10 mouse cellular contexts compared by ENCODE assay signal in genomic region chr6:139576261-139577014, GRCm38 (mm10). TPM values are rescaled to one million over a fixed set of nuclear protein-coding genes. Genes with fewer than 3 reads are reported as not detected.
A peak's percentile ranks its signal among the peaks of the same experiment; 100 is the strongest.
DNase-seq lines count a peak whose midpoint lies in the region; ATAC-seq and TF ChIP-seq lines count a peak whose summit lies in the region.
"Had no signal": no experiment of that assay in that cellular context is flagged by ENCODE, and none has a peak within 500 bp of the region (broad histone marks: within the 10 kb centered on the region; RNA-seq: fewer than 3 reads in every experiment).

No protein-coding gene starts in this region.

- no peak overlapping the region for H3K9ac ChIP-seq in intestine, embryonic 15.5 days

- peak; percentile 27 for DNase-seq in adrenal gland, postnatal 10 days
- no peak for DNase-seq in adrenal gland, adult 18-20 months (ENCODE audit: low spot score in 2 of 2)
- no peak for DNase-seq in kidney, adult 2 months
- DNase-seq in kidney, adult 11 months: no peak
- DNase-seq in thymus, postnatal 10 days (ENCODE audit: low spot score in 2 of 2): no peak
- DNase-seq in gastrocnemius, adult 8-10 months (ENCODE audit: low spot score in 2 of 2): no peak
- DNase-seq: gastrocnemius, postnatal 14 days had no signal

- H3K27ac ChIP-seq in kidney, adult 2 months (ENCODE audit: insufficient read depth, low read depth, low read length): no peak overlapping the region
- no peak overlapping the region for H3K27ac ChIP-seq in intestine, embryonic 15.5 days
- H3K27ac ChIP-seq: midbrain, embryonic 13.5 days had no signal

- H3K4me3 ChIP-seq in kidney, adult 2 months (ENCODE audit: insufficient read depth, low read depth, low read length): no peak overlapping the region
- H3K4me3 ChIP-seq in E14TG2a.4 (replicated peaks; ENCODE audit: low read length): no peak overlapping the region
- H3K4me3 ChIP-seq in intestine, embryonic 15.5 days (replicated peaks): no peak overlapping the region
- H3K4me3 ChIP-seq: midbrain, embryonic 13.5 days had no signal

- 0 out of 2 replicates have a peak, but pooled peaks have one; percentile 17 for TF ChIP-seq CTCF in kidney, adult 2 months (conservative IDR thresholded peaks at IDR 0.05; ENCODE audit: insufficient read depth, insufficient read length, low read depth, low read length)
- TF ChIP-seq CTCF in E14TG2a.4 (conservative IDR thresholded peaks at IDR 0.05; ENCODE audit: low read length): peak; percentile 73

- 60% methylated on average over 10 of the region's 10 CpGs for WGBS in kidney, adult 2 months
- 58% methylated on average over 10 of the region's 10 CpGs for WGBS in intestine, embryonic 15.5 days

- 0 out of 2 replicates have a peak, but pooled peaks cover 3% of the 10 kb centered on the region for H3K4me1 ChIP-seq in kidney, adult 2 months (ENCODE audit: control insufficient read depth, insufficient read depth, low read length)
- no peaks in the 10 kb centered on the region for H3K4me1 ChIP-seq in E14TG2a.4 (replicated peaks; ENCODE audit: low read depth, low read length)
- no peaks in the 10 kb centered on the region for H3K4me1 ChIP-seq in intestine, embryonic 15.5 days (replicated peaks)
- H3K4me1 ChIP-seq: midbrain, embryonic 13.5 days had no signal

- TF ChIP-seq POLR2A in kidney, adult 2 months (IDR thresholded peaks at IDR 0.05; ENCODE audit: low read depth, low read length): no peak

- H3K9me3 ChIP-seq in E14TG2a.4 (ENCODE audit: low read length): no peaks in the 10 kb centered on the region
- no peaks in the 10 kb centered on the region for H3K9me3 ChIP-seq in intestine, embryonic 15.5 days
- H3K9me3 ChIP-seq: midbrain, embryonic 13.5 days had no signal

- no peaks in the 10 kb centered on the region for H3K36me3 ChIP-seq in kidney, adult 2 months (ENCODE audit: control insufficient read depth, insufficient read depth, low read length)
- H3K36me3 ChIP-seq in E14TG2a.4 (ENCODE audit: insufficient read depth, low read length): no peaks in the 10 kb centered on the region
- no peaks in the 10 kb centered on the region for H3K36me3 ChIP-seq in intestine, embryonic 15.5 days
- H3K36me3 ChIP-seq: midbrain, embryonic 13.5 days had no signal

- H3K27me3 ChIP-seq in kidney, adult 2 months (replicated peaks; ENCODE audit: control insufficient read depth, insufficient read depth, low read length): no peaks in the 10 kb centered on the region; the same call in 1 of the 2 replicates
- no peaks in the 10 kb centered on the region for H3K27me3 ChIP-seq in E14TG2a.4 (ENCODE audit: insufficient read depth, low read length)
- no peaks in the 10 kb centered on the region for H3K27me3 ChIP-seq in intestine, embryonic 15.5 days (replicated peaks)
- H3K27me3 ChIP-seq: midbrain, embryonic 13.5 days had no signal

- peak; percentile 68 for ATAC-seq in intestine, embryonic 15.5 days

- H3K4me2 ChIP-seq in intestine, embryonic 15.5 days (replicated peaks): no peak overlapping the region

RNA-seq across cellular contexts. Expression of gene Pik3c2g, which starts 10.6 kb away (rescaled TPM):
- total RNA-seq in adrenal gland, postnatal 10 days (2021): 1 to 10 TPM; 3.3 to 4.8 TPM
- 10 to 100 TPM in 1 of 2 experiments, not detected in 1; 43.7 TPM for total RNA-seq in adrenal gland, adult 18-20 months (2021)
- 9.9 and 11.8 TPM in 2 replicates for polyA plus RNA-seq in kidney, adult 2 months (2012; rRNA removed)
- polyA plus RNA-seq in intestine, embryonic 15.5 days (2015; fragmentation: Nextera tagmentation; extraction: Ambion mirVana): 0.72 and 0.78 TPM in 2 replicates
- not detected for total RNA-seq in gastrocnemius, adult 8-10 months (2022)
